Mouse (Mus musculus) kidney, adult 2 months (tissue): ENCODE measurements at regions not wholly inside any gene's neighbourhood (a gene's known extent, or its start where the extent isn't known, plus 50 kb on each side); places are given as distances from the start of the nearest gene placed in this dataset.

ENCODE experiments used
- CTCF ChIP-seq: fragments of 200-500 bp; conservative IDR thresholded peaks from 2 replicates; pipeline ENCODE4 v1.5.1; 2011; ENCODE audit warnings: low read depth, mild to moderate bottlenecking, control low read depth, low read length, moderate library complexity, mixed read lengths; ENCODE audit not compliant: insufficient read depth, insufficient read length
- POLR2A ChIP-seq: fragments of 200-500 bp; IDR thresholded peaks from one replicate; pipeline ENCODE4 v1.6.1; 2011; ENCODE audit warnings: low read depth, low read length, control low read depth

DNA sequence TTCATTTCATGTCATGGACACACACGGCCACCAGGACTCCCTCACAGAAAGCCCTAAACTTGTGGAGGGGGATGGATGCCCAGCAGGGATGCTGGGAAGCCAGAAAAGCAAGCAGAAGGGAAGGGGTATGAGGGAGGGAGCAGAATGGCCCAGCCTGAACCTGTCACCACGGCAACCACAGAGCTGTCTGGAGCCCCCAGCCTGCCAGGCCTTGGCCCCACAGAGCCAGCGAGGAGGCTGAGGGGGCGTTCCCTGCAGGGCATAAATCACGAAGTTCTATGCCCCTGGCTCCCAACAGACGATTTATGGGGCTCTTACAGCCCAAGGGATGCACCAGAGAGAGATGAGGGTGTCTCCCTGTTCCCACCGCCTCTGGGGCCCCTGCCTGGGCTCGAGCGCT, 93.7 kb upstream of the Zbtb40 start:
- TF ChIP-seq CTCF: no peak
- TF ChIP-seq POLR2A: no peak
